Mouse (Mus musculus) mature B cell (primary cell): ENCODE results near the gene Olfr766-ps1.
"Not testable (repeated sequence)": the region's sequence is repeated elsewhere in the genome, so short reads cannot be mapped to it uniquely, and the experiment has no call there.

Experiments used
- in situ Hi-C: fragments of 300-500 bp; cut with MboI; formaldehyde crosslinking; loops from 2 replicates; pipeline ENCODE4 v1.14.3; 2019

The Olfr766-ps1 gene

GRCm38 (mm10) chr10:129068877-129069276 is at the start of gene Olfr766-ps1:
TSS of gene Olfr766-ps1 (minus strand) at chr10:129068977.
- in situ Hi-C loops = no loop called here

- in situ Hi-C loops = no loop called here
Measured at GRCm38 (mm10) chr10:129117761-129118160, 49.0 kb upstream of the Olfr766-ps1 start, which contains the start of gene Olfr769. TSS of gene Olfr769 (minus strand) at chr10:129117861.

GRCm38 (mm10) chr10:129115146-129115545 is 46.4 kb upstream of the Olfr766-ps1 start:
- in situ Hi-C loops = no loop called here

GRCm38 (mm10) chr10:129101231-129101630 is 32.5 kb upstream of the Olfr766-ps1 start:
- in situ Hi-C loops = no loop called here

GRCm38 (mm10) chr10:129099275-129099674 is 30.5 kb upstream of the Olfr766-ps1 start, which contains the start of gene Olfr768:
TSS of gene Olfr768 (minus strand) at chr10:129099375.
- in situ Hi-C loops = no loop called here

GRCm38 (mm10) chr10:129082810-129083209 is 14.0 kb upstream of the Olfr766-ps1 start, which contains the start of gene Olfr767:
TSS of gene Olfr767 (minus strand) at chr10:129082910.
- in situ Hi-C loops = not testable (repeated sequence)

- in situ Hi-C loops = not testable (repeated sequence)
Measured at GRCm38 (mm10) chr10:129049898-129050297, 18.9 kb downstream of the Olfr766-ps1 start, which contains the start of gene Olfr765. TSS of gene Olfr765 (minus strand) at chr10:129049998.

GRCm38 (mm10) chr10:129039796-129040195 is 29.0 kb downstream of the Olfr766-ps1 start, which contains the start of gene Olfr764-ps1:
TSS of gene Olfr764-ps1 (minus strand) at chr10:129039896.
- in situ Hi-C loops = no loop called here

GRCm38 (mm10) chr10:129028343-129028742 is 40.4 kb downstream of the Olfr766-ps1 start:
- in situ Hi-C loops = no loop called here

GRCm38 (mm10) chr10:129026018-129026662 is 42.6 kb downstream of the Olfr766-ps1 start:
- in situ Hi-C loops = no loop called here

GRCm38 (mm10) chr10:129023319-129023718 is 45.5 kb downstream of the Olfr766-ps1 start:
- in situ Hi-C loops = no loop called here

- in situ Hi-C loops = no loop called here
Measured at GRCm38 (mm10) chr10:129014477-129014876, 54.3 kb downstream of the Olfr766-ps1 start.
